Mouse (Mus musculus) E14TG2a.4 (cell line): ENCODE data around the gene Htra3.

Source experiments
- H3K27me3 ChIP-seq: 2 replicates; pipeline ENCODE4 v1.6.1; 2014; ENCODE audit warnings: low read length, control low read depth; ENCODE audit not compliant: insufficient read depth
- H3K36me3 ChIP-seq: 2 replicates; pipeline ENCODE4 v1.6.1; 2014; ENCODE audit warnings: low read length, control low read depth; ENCODE audit not compliant: insufficient read depth
- H3K4me1 ChIP-seq: replicated peaks from 2 replicates; pipeline ENCODE4 v1.6.1; 2014; ENCODE audit warnings: low read depth, low read length, control low read depth
- H3K4me3 ChIP-seq: replicated peaks from 2 replicates; pipeline ENCODE4 v1.5.1; 2014; ENCODE audit warnings: mild to moderate bottlenecking, low read length
- H3K9me3 ChIP-seq: 2 replicates; pipeline ENCODE4 v1.6.1; 2014; ENCODE audit warnings: low read length, control low read depth
- CTCF ChIP-seq: conservative IDR thresholded peaks from 2 replicates; pipeline ENCODE4 v1.5.1; 2014; ENCODE audit warnings: low read length
- NANOG ChIP-seq: IDR thresholded peaks from 2 replicates; pipeline ENCODE4 v1.6.1; 2014; ENCODE audit warnings: borderline replicate concordance, low read length, mixed read lengths

Htra3 gene

GRCm38 (mm10) chr5:35605355-35605754, 74.2 kb downstream of the Htra3 start:
- Histone ChIP-seq H3K4me3 (no peak overlapping the region), H3K9me3 (no peaks in the 10 kb centered on the region), H3K4me1 (peaks cover 32% of the 10 kb centered on the region), H3K36me3 (peaks cover 11% of the 10 kb centered on the region), H3K27me3 (no peaks in the 10 kb centered on the region)
- TF ChIP-seq CTCF (no peak), NANOG (no peak)
